Mouse (Mus musculus) lung, embryonic 14.5 days (tissue): ENCODE measurements around the gene Ptch1. TPM values are rescaled to one million over a fixed set of nuclear protein-coding genes. Genes with fewer than 3 reads are reported as not detected.
A peak's percentile ranks its signal among the peaks of the same experiment; 100 is the strongest.

Experiments
- ATAC-seq: fragments of 200-750 bp; cut with Nextera tagmentation; 2 replicates; pipeline ENCODE4 v1.8.0; 2017; ENCODE audit warnings: mild to moderate bottlenecking, moderate TSS enrichment, moderate library complexity; ENCODE audit not compliant: insufficient read depth
- DNase-seq: peaks from one replicate; pipeline ENCODE4 v3.0.0-alpha.2; 2015
- H3K27ac ChIP-seq: fragments of 300-500 bp; sonication (generic); 2 replicates; pipeline ENCODE4 v1.5.1; 2014; ENCODE audit warnings: low read depth, mild to moderate bottlenecking, moderate library complexity
- H3K27me3 ChIP-seq: fragments of 300-500 bp; sonication (generic); 2 replicates; pipeline ENCODE4 v1.6.1; 2014; ENCODE audit warnings: low read length, control low read depth; ENCODE audit not compliant: insufficient read depth
- H3K36me3 ChIP-seq: fragments of 300-500 bp; sonication (generic); 2 replicates; pipeline ENCODE4 v1.6.1; 2014; ENCODE audit warnings: control low read depth; ENCODE audit not compliant: insufficient read depth
- H3K4me1 ChIP-seq: fragments of 300-500 bp; sonication (generic); 2 replicates; pipeline ENCODE4 v1.6.1; 2014; ENCODE audit warnings: antibody characterized with exemption, control low read depth; ENCODE audit not compliant: insufficient read depth
- H3K4me2 ChIP-seq: fragments of 300-500 bp; sonication (generic); 2 replicates; pipeline ENCODE4 v1.6.1; 2014; ENCODE audit warnings: mild to moderate bottlenecking
- H3K4me3 ChIP-seq: fragments of 300-500 bp; sonication (generic); 2 replicates; pipeline ENCODE4 v1.5.1; 2014; ENCODE audit warnings: low read depth, low read length
- H3K9ac ChIP-seq: fragments of 300-500 bp; sonication (generic); 2 replicates; pipeline ENCODE4 v1.6.1; 2014
- H3K9me3 ChIP-seq: fragments of 300-500 bp; sonication (generic); 2 replicates; pipeline ENCODE4 v1.6.1; 2016; ENCODE audit warnings: low read depth, low read length, control low read depth
- CTCF ChIP-seq: IDR thresholded peaks from 2 replicates; pipeline ENCODE4 v1.5.1; 2016; ENCODE audit warnings: antibody characterized with exemption, low read depth
- WGBS: fragments of 180-500 bp; shearing (Covaris S2); extraction: QIAGEN DNeasy Blood & Tissue Kit; methylation state at CpG from one replicate; pipeline ENCODE4 v1.1.7; 2014; 5-methylcytosine and 5-hydroxymethylcytosine counted together
- polyA plus RNA-seq: library from polyadenylated mRNA; unstranded; fragments of >200 nt; fragmentation: Nextera tagmentation; extraction: Ambion mirVana; gene quantifications from 2 replicates; pipeline ENCODE4 v1.2.1, GENCODE M21; 2014

Gene Ptch1
- polyA plus RNA-seq, 1 experiment from 2014 or later = 68.6 TPM

GRCm38 (mm10) chr13:63568306-63568705 is 5.1 kb downstream of the Ptch1 start:
- peak overlapping the region; percentile 100 for H3K9ac ChIP-seq
- H3K4me2 ChIP-seq = peak overlapping the region; percentile 91
- TF ChIP-seq CTCF = no peak
- peak overlapping the region; percentile 83 for H3K4me3 ChIP-seq
- H3K9me3 ChIP-seq = no peaks in the 10 kb centered on the region
- WGBS = 1% methylated on average over 14 of the region's 14 CpGs
- peaks cover 14% of the 10 kb centered on the region; the same call in 1 of the 2 replicates for H3K4me1 ChIP-seq
- peak overlapping the region; percentile 100 for H3K27ac ChIP-seq
- H3K36me3 ChIP-seq = peaks cover 19% of the 10 kb centered on the region
- ATAC-seq (no peak), DNase-seq (no peak)
- H3K27me3 ChIP-seq = no peaks in the 10 kb centered on the region

DNA sequence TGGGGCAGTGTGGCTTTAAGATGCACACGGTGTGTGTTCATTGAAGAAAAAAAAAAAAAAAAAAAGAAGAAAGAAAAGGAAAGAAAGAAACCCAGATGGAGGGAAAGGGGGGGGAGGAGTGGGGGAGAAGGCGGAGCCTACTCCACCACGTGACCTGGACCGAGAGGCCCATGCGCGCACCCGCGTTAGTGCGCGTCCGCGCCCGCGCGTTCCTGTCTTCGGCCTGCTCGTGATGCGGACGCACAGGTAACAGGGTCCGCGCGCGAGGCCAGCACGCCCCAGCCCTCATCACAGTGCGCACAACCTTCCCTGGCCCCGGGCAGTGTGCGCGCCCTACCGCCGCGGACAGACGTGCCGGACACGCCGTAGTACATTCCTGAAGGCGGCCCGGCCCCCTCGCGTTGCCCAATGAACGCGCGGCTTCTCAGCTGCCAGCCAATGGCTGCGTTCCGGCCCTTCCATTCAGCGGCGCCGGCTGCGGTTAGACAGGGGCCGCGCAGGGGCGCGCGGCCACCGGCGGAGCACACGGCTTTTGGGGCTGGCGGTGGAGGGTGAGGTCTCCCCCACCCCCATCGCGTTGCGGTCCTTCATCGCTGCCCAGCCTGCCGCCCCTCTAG is 5.6 kb downstream of the Ptch1 start:
- peaks cover 14% of the 10 kb centered on the region; the same call in 1 of the 2 replicates for H3K4me1 ChIP-seq
- ATAC-seq (peak; percentile 86), DNase-seq (peak; percentile 99)
- H3K36me3 ChIP-seq = peaks cover 21% of the 10 kb centered on the region
- H3K27me3 ChIP-seq = no peaks in the 10 kb centered on the region
- WGBS = under 1% methylated on average over 61 of the region's 62 CpGs
- peak overlapping the region; percentile 100 for H3K9ac ChIP-seq
- H3K9me3 ChIP-seq = no peaks in the 10 kb centered on the region
- no peak for TF ChIP-seq CTCF
- peak overlapping the region; percentile 83 for H3K4me3 ChIP-seq
- H3K4me2 ChIP-seq = peak overlapping the region; percentile 91
- H3K27ac ChIP-seq = peak overlapping the region; percentile 100

DNA sequence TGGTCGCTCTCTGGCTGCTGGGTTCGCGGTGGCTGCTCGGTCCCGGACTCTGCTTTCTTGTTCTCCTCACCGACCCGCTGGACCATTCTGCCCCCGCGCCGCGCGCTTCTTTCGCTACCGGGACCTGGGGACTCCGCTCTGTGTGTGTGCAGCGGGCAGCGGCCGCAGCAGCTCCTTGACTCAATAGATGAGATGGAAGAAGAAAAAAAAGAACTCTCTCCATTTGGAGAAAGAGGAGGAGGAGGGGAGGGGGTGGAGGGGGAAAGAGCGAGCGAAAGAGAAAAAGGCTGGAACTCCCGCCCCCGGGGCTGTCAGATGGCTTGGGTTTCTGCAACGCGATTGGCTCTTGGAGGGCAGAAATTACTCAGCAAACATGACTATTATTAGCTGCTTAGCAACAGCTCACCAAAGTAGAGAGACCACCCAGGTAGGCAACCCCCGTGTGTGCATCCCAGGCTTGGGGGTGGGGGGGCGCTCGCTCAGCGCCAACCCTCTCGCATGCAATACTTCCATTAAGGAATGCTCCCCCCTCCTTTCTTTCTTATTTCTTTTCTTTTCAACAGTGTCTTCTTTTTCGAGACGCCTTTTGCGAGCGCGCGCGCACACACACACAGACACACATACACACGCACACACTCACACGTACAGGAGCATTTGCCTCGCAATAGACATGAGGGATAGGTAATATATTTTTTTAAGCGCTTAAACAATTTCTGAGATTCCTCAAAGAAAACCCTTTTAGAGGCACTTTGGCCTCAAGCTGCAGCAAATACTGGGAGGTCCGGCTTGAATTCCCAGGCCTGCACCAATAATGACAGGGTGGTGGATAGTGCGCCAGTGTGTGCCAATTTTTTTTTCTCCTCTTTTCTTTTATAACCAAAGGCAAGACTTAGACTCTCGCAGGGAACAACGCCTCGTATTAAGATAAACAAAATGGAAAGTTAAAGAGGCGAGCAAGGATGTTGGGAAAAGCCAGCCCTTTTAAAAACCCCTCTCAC is 7.1 kb downstream of the Ptch1 start:
- no peak for TF ChIP-seq CTCF

GRCm38 (mm10) chr13:63565320-63566017 is 7.9 kb downstream of the Ptch1 start:
- no peak for ATAC-seq
- Histone ChIP-seq H3K4me1 (peaks cover 28% of the 10 kb centered on the region), H3K27me3 (no peaks in the 10 kb centered on the region), H3K27ac (peak overlapping the region; percentile 100), H3K9me3 (no peaks in the 10 kb centered on the region), H3K4me3 (peak overlapping the region; percentile 83), H3K36me3 (peaks cover 39% of the 10 kb centered on the region), H3K4me2 (peak overlapping the region; percentile 91), H3K9ac (peak overlapping the region; percentile 100)
- peak; percentile 52 for DNase-seq
- TF ChIP-seq CTCF = no peak
- under 1% methylated on average over 95 of the region's 99 CpGs for WGBS

More for the DNA sequence above, 7.1 kb downstream of the Ptch1 start:
- H3K36me3 ChIP-seq = peaks cover 30% of the 10 kb centered on the region
- peak; percentile 70 for ATAC-seq
- no peaks in the 10 kb centered on the region for H3K9me3 ChIP-seq
- H3K4me1 ChIP-seq = peaks cover 25% of the 10 kb centered on the region
- H3K27ac ChIP-seq = peak overlapping the region; percentile 100
- peak overlapping the region; percentile 100 for H3K9ac ChIP-seq
- DNase-seq = peak; percentile 98
- H3K27me3 ChIP-seq = no peaks in the 10 kb centered on the region
- H3K4me3 ChIP-seq = peak overlapping the region; percentile 83
- under 1% methylated on average over 46 of the region's 46 CpGs for WGBS
- peak overlapping the region; percentile 91 for H3K4me2 ChIP-seq

- TF ChIP-seq CTCF = no peak
- peaks cover 46% of the 10 kb centered on the region for H3K36me3 ChIP-seq
- ATAC-seq = no peak
- H3K27ac ChIP-seq = peak overlapping the region; percentile 100
- H3K4me1 ChIP-seq = peaks cover 35% of the 10 kb centered on the region
- peak overlapping the region; percentile 100 for H3K9ac ChIP-seq
- under 1% methylated on average over 36 of the region's 36 CpGs for WGBS
- H3K27me3 ChIP-seq = no peaks in the 10 kb centered on the region
- DNase-seq = peak; percentile 79
- peak overlapping the region; percentile 91 for H3K4me2 ChIP-seq
- H3K9me3 ChIP-seq = no peaks in the 10 kb centered on the region
- peak overlapping the region; percentile 83 for H3K4me3 ChIP-seq
Observed at GRCm38 (mm10) chr13:63564626-63565319, 8.6 kb downstream of the Ptch1 start.
